Mouse (Mus musculus): ENCODE results near the gene Zfp36. TPM values are rescaled to one million over a fixed set of nuclear protein-coding genes. Genes with fewer than 3 reads are reported as not detected.

The Zfp36 gene
- polyA plus RNA-seq, 1 experiment from 2014 or later, result 10.9 TPM

GRCm38 (mm10) chr7:28355221-28355620, 24.8 kb downstream of the Zfp36 start:
- 91% methylated on average over 3 of the region's 3 CpGs for WGBS (ENCODE audit: insufficient replicate concordance)
- no peak overlapping the region for H3K27ac ChIP-seq (ENCODE audit: low read depth, low read length)
- no peaks in the 10 kb centered on the region for H3K27me3 ChIP-seq (ENCODE audit: control insufficient read depth, insufficient read depth, low read length)
- H3K4me2 ChIP-seq, result no peak overlapping the region
- peaks cover 34% of the 10 kb centered on the region for H3K4me1 ChIP-seq (ENCODE audit: control insufficient read depth, insufficient read depth, low read length)
- no peak overlapping the region for H3K4me3 ChIP-seq (ENCODE audit: low read depth, low read length)
- H3K9me3 ChIP-seq (replicated peaks; ENCODE audit: control insufficient read depth, low read length), result no peaks in the 10 kb centered on the region
- H3K9ac ChIP-seq (ENCODE audit: low read depth, low read length), result no peak overlapping the region
- ATAC-seq (replicated peaks; ENCODE audit: insufficient number of reproducible peaks, low FRiP score, low TSS enrichment), result no peak
- peaks cover 34% of the 10 kb centered on the region for H3K36me3 ChIP-seq (ENCODE audit: control insufficient read depth, insufficient read depth, low read length)

- H3K9me3 ChIP-seq (replicated peaks; ENCODE audit: control insufficient read depth, low read length), result no peaks in the 10 kb centered on the region
- peaks cover 28% of the 10 kb centered on the region for H3K36me3 ChIP-seq (ENCODE audit: control insufficient read depth, insufficient read depth, low read length)
- WGBS (ENCODE audit: insufficient replicate concordance), result 91% methylated on average over 3 of the region's 3 CpGs
- H3K4me2 ChIP-seq, result no peak overlapping the region
- H3K4me3 ChIP-seq (ENCODE audit: low read depth, low read length), result no peak overlapping the region
- H3K27ac ChIP-seq (ENCODE audit: low read depth, low read length), result no peak overlapping the region
- H3K27me3 ChIP-seq (ENCODE audit: control insufficient read depth, insufficient read depth, low read length), result no peaks in the 10 kb centered on the region
- no peak for ATAC-seq (replicated peaks; ENCODE audit: insufficient number of reproducible peaks, low FRiP score, low TSS enrichment)
- H3K9ac ChIP-seq (ENCODE audit: low read depth, low read length), result no peak overlapping the region
- H3K4me1 ChIP-seq (ENCODE audit: control insufficient read depth, insufficient read depth, low read length), result peaks cover 35% of the 10 kb centered on the region
Observed at GRCm38 (mm10) chr7:28354596-28354995, 25.5 kb downstream of the Zfp36 start.

- Histone ChIP-seq H3K4me2 (no peak overlapping the region), H3K27ac (ENCODE audit: low read depth, low read length) (no peak overlapping the region), H3K4me1 (ENCODE audit: control insufficient read depth, insufficient read depth, low read length) (peaks cover 34% of the 10 kb centered on the region), H3K9me3 (replicated peaks; ENCODE audit: control insufficient read depth, low read length) (no peaks in the 10 kb centered on the region), H3K9ac (ENCODE audit: low read depth, low read length) (no peak overlapping the region), H3K4me3 (ENCODE audit: low read depth, low read length) (no peak overlapping the region), H3K27me3 (ENCODE audit: control insufficient read depth, insufficient read depth, low read length) (no peaks in the 10 kb centered on the region), H3K36me3 (ENCODE audit: control insufficient read depth, insufficient read depth, low read length) (peaks cover 26% of the 10 kb centered on the region)
- no peak for ATAC-seq (replicated peaks; ENCODE audit: insufficient number of reproducible peaks, low FRiP score, low TSS enrichment)
- 77% methylated on average over 3 of the region's 3 CpGs for WGBS (ENCODE audit: insufficient replicate concordance)
Observed at GRCm38 (mm10) chr7:28354113-28354581, 25.9 kb downstream of the Zfp36 start.

GRCm38 (mm10) chr7:28353267-28353666, 26.8 kb downstream of the Zfp36 start:
- H3K9me3 ChIP-seq (replicated peaks; ENCODE audit: control insufficient read depth, low read length), result no peaks in the 10 kb centered on the region
- H3K9ac ChIP-seq (ENCODE audit: low read depth, low read length), result no peak overlapping the region
- peaks cover 26% of the 10 kb centered on the region for H3K36me3 ChIP-seq (ENCODE audit: control insufficient read depth, insufficient read depth, low read length)
- no peak overlapping the region for H3K4me3 ChIP-seq (ENCODE audit: low read depth, low read length)
- H3K27me3 ChIP-seq (ENCODE audit: control insufficient read depth, insufficient read depth, low read length), result no peaks in the 10 kb centered on the region
- peaks cover 29% of the 10 kb centered on the region for H3K4me1 ChIP-seq (ENCODE audit: control insufficient read depth, insufficient read depth, low read length)
- no peak for ATAC-seq (replicated peaks; ENCODE audit: insufficient number of reproducible peaks, low FRiP score, low TSS enrichment)
- no peak overlapping the region for H3K27ac ChIP-seq (ENCODE audit: low read depth, low read length)
- WGBS (ENCODE audit: insufficient replicate concordance), result 98% methylated on average over 2 of the region's 2 CpGs
- H3K4me2 ChIP-seq, result no peak overlapping the region

GRCm38 (mm10) chr7:28351676-28352191, 28.3 kb downstream of the Zfp36 start:
- Histone ChIP-seq H3K27ac (ENCODE audit: low read depth, low read length) (no peak overlapping the region), H3K4me3 (ENCODE audit: low read depth, low read length) (peak overlapping the region; percentile 92), H3K9me3 (replicated peaks; ENCODE audit: control insufficient read depth, low read length) (no peaks in the 10 kb centered on the region), H3K36me3 (ENCODE audit: control insufficient read depth, insufficient read depth, low read length) (peaks cover 26% of the 10 kb centered on the region), H3K27me3 (ENCODE audit: control insufficient read depth, insufficient read depth, low read length) (no peaks in the 10 kb centered on the region), H3K4me1 (ENCODE audit: control insufficient read depth, insufficient read depth, low read length) (peaks cover 14% of the 10 kb centered on the region), H3K9ac (ENCODE audit: low read depth, low read length) (peak overlapping the region; percentile 98), H3K4me2 (peak overlapping the region; percentile 94)
- WGBS (ENCODE audit: insufficient replicate concordance), result 35% methylated on average over 4 of the region's 4 CpGs
- no peak for ATAC-seq (replicated peaks; ENCODE audit: insufficient number of reproducible peaks, low FRiP score, low TSS enrichment)

- H3K27ac ChIP-seq (ENCODE audit: low read depth, low read length), result peak within 1 kb of the TSS; percentile 86
- H3K9ac ChIP-seq (ENCODE audit: low read depth, low read length), result peak within 1 kb of the TSS; percentile 98
- ATAC-seq (replicated peaks; ENCODE audit: insufficient number of reproducible peaks, low FRiP score, low TSS enrichment), result peak; percentile 94
- no peaks in the 10 kb centered on the region for H3K27me3 ChIP-seq (ENCODE audit: control insufficient read depth, insufficient read depth, low read length)
- H3K9me3 ChIP-seq (replicated peaks; ENCODE audit: control insufficient read depth, low read length), result no peaks in the 10 kb centered on the region
- peak within 1 kb of the TSS; percentile 92 for H3K4me3 ChIP-seq (ENCODE audit: low read depth, low read length)
- H3K4me1 ChIP-seq (ENCODE audit: control insufficient read depth, insufficient read depth, low read length), result peaks cover 10% of the 10 kb centered on the region
- peak within 1 kb of the TSS; percentile 94 for H3K4me2 ChIP-seq
- under 1% methylated on average over 50 of the region's 50 CpGs for WGBS (ENCODE audit: insufficient replicate concordance)
- H3K36me3 ChIP-seq (ENCODE audit: control insufficient read depth, insufficient read depth, low read length), result peaks cover 26% of the 10 kb centered on the region
Observed at GRCm38 (mm10) chr7:28350155-28350883, 29.7 kb downstream of the Zfp36 start, which contains the start of gene Rps16. TSS of gene Rps16 (plus strand) at chr7:28350652.

GRCm38 (mm10) chr7:28348601-28349000, 31.5 kb downstream of the Zfp36 start:
- H3K4me3 ChIP-seq (ENCODE audit: low read depth, low read length), result no peak overlapping the region
- ATAC-seq (replicated peaks; ENCODE audit: insufficient number of reproducible peaks, low FRiP score, low TSS enrichment), result no peak
- peaks cover 15% of the 10 kb centered on the region for H3K36me3 ChIP-seq (ENCODE audit: control insufficient read depth, insufficient read depth, low read length)
- H3K9ac ChIP-seq (ENCODE audit: low read depth, low read length), result no peak overlapping the region
- no peak overlapping the region for H3K27ac ChIP-seq (ENCODE audit: low read depth, low read length)
- H3K9me3 ChIP-seq (replicated peaks; ENCODE audit: control insufficient read depth, low read length), result no peaks in the 10 kb centered on the region
- H3K27me3 ChIP-seq (ENCODE audit: control insufficient read depth, insufficient read depth, low read length), result no peaks in the 10 kb centered on the region
- 74% methylated on average over 7 of the region's 7 CpGs for WGBS (ENCODE audit: insufficient replicate concordance)
- no peak overlapping the region for H3K4me2 ChIP-seq
- H3K4me1 ChIP-seq (ENCODE audit: control insufficient read depth, insufficient read depth, low read length), result peaks cover 10% of the 10 kb centered on the region

- 76% methylated on average over 3 of the region's 3 CpGs for WGBS (ENCODE audit: insufficient replicate concordance)
- no peaks in the 10 kb centered on the region for H3K27me3 ChIP-seq (ENCODE audit: control insufficient read depth, insufficient read depth, low read length)
- H3K4me3 ChIP-seq (ENCODE audit: low read depth, low read length), result no peak overlapping the region
- peaks cover 10% of the 10 kb centered on the region for H3K4me1 ChIP-seq (ENCODE audit: control insufficient read depth, insufficient read depth, low read length)
- H3K36me3 ChIP-seq (ENCODE audit: control insufficient read depth, insufficient read depth, low read length), result peaks cover 7% of the 10 kb centered on the region; the same call in 1 of the 2 replicates
- no peak overlapping the region for H3K9ac ChIP-seq (ENCODE audit: low read depth, low read length)
- H3K9me3 ChIP-seq (replicated peaks; ENCODE audit: control insufficient read depth, low read length), result no peaks in the 10 kb centered on the region
- ATAC-seq (replicated peaks; ENCODE audit: insufficient number of reproducible peaks, low FRiP score, low TSS enrichment), result no peak
- no peak overlapping the region for H3K4me2 ChIP-seq
- H3K27ac ChIP-seq (ENCODE audit: low read depth, low read length), result no peak overlapping the region
Observed at GRCm38 (mm10) chr7:28347746-28348145, 32.3 kb downstream of the Zfp36 start.

Data from heart, embryonic 11.5 days (tissue).